Mouse (Mus musculus) spleen, adult 2 months (tissue): Measurements from ENCODE around the gene Gm20388.

ENCODE experiments used
- CTCF ChIP-seq: fragments of 200-500 bp; IDR thresholded peaks from 2 replicates; pipeline ENCODE4 v1.5.1; 2011; ENCODE audit warnings: mild to moderate bottlenecking, inconsistent platforms; ENCODE audit not compliant: insufficient read depth, insufficient read length, insufficient replicate concordance; ENCODE audit errors: extremely low read depth
- POLR2A ChIP-seq: fragments of 200-500 bp; IDR thresholded peaks from 2 replicates; pipeline ENCODE4 v1.6.1; 2011; ENCODE audit warnings: low read depth, low read length, inconsistent platforms

DNA sequence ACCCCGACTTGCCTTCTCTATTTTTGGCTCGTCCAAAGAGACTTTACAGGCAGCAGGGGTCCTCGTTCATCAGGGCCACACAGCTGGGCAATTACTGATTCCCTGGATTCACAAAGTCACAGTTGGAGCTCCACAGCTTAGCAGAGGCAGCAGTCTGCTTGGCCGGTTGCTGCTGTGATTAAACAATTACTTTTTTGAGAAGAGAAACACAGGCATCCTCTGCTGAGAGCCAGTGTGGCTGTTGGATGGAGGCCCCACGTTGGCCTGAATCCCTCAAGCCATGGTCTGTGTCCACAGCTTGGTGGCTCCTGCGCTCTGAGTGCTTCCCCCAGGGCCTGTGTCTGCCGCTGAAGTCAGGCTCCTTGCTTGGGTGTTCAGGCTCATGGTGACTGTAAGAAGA lies 2904.0 kb downstream of the Gm20388 start:
- TF ChIP-seq CTCF (no peak), POLR2A (no peak)
